Mouse (Mus musculus): ENCODE results near the gene Lrrc56.
A peak's percentile ranks its signal among the peaks of the same experiment; 100 is the strongest.

The Lrrc56 gene

DNA sequence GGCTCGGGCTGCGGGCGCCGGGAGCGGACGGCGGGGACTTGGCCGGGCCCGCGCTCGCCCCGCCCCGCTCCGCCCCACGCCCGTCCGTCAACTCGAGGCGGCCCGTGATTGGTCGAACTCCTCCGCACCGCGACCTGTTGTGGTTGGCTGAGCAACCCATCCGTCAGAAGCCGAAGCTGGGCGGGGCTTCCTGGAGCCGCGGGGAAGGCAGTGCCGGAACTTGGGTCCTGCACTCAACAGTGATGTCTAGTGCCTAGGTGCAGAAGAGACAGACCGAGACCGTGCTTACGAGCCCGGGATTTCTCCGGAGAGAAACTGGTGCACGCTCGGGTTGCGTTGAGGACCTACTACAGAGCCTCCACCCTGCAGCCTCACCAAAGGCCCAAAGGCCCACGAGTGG lies at the start of gene Lrrc56, which contains the start of gene Hras:
Gene Lrrc56 (plus strand): TSS at position 210 of the 400 bp plus-strand sequence.
Gene Hras (minus strand): TSS at position 58 of the 400 bp plus-strand sequence.
- DNase-seq (ENCODE audit: low spot score in 2 of 2): peak; percentile 94 to 98

DNA sequence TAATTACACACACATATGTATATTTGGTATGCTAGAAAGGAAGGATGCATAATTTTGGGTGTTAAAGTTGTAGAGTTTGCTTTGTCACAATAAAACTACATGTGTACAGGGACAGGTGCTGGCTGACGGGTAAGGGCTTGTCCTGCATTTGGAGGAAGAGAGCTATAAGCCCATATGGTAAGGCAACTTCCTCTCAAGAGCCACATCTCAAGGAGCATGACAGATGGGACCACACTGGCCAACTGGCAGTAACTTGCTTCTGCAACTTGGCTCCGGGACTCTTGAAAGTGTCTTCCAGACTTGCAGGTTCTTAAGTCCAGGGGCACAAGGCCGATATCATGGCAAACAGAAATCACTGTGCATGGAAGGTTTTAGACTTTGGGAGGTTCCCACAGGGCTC lies 49.3 kb upstream of the Lrrc56 start:
- no peak for DNase-seq (ENCODE audit: low spot score in 2 of 2)

- no peak for DNase-seq (ENCODE audit: low spot score in 2 of 2)
These were observed 48.6 kb upstream of the Lrrc56 start for GRCm38 (mm10) chr7:141145403-141145802.

- DNase-seq (ENCODE audit: low spot score in 2 of 2): no peak
These were observed 47.8 kb upstream of the Lrrc56 start for GRCm38 (mm10) chr7:141146043-141146595.

- DNase-seq (ENCODE audit: low spot score in 2 of 2): no peak
These were observed 46.9 kb upstream of the Lrrc56 start for GRCm38 (mm10) chr7:141147044-141147443.

DNA sequence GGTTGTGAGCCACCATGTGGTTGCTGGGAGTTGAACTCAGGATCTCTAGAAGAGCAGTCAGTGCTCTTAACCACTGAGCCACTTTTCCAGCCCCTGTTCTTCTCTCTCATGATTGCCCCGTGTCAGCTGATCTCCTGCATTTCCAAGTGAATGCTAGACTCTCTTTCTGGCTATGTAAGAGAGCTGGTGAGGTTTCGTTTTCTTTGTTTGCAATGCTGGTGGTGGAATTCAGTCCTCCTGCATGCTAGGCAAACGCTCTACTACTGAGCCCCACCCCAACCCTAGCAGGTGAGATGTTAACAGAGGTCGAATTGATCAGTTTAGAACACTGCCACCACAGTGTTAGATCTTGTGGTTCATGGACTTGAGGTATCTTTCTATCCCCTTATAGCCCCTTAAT lies 45.3 kb upstream of the Lrrc56 start:
- no peak for DNase-seq (ENCODE audit: low spot score in 2 of 2)

- DNase-seq (ENCODE audit: low spot score in 2 of 2): no peak
These were observed 38.6 kb upstream of the Lrrc56 start for GRCm38 (mm10) chr7:141155362-141155761.

- no peak for DNase-seq (ENCODE audit: low spot score in 2 of 2)
These were observed 29.6 kb upstream of the Lrrc56 start for GRCm38 (mm10) chr7:141164397-141164796.

DNA sequence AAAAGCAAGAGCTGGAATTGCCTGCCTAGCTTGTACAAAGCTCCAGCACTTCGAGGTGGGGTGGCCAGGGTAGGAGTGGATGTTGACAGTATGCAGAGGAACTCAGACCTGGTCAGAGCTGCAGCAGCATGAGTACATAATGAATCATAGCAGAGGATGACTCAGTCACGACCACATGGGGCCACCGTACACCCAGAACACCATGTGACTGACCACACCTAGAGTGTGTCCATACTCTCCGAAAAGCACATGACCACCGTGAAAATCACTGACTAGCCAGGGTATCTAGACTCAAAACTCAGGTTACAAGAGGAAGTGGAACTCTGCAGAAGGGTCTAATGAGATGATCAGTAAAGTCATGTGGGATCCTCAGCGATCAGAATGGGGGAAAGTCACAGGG lies 29.1 kb upstream of the Lrrc56 start:
- no peak for DNase-seq (ENCODE audit: low spot score in 2 of 2)

- no peak for DNase-seq (ENCODE audit: low spot score in 2 of 2)
These were observed 25.9 kb upstream of the Lrrc56 start for GRCm38 (mm10) chr7:141167901-141168517.

GRCm38 (mm10) chr7:141168518-141168953 lies 25.4 kb upstream of the Lrrc56 start:
- DNase-seq (ENCODE audit: low spot score in 2 of 2): no peak

DNA sequence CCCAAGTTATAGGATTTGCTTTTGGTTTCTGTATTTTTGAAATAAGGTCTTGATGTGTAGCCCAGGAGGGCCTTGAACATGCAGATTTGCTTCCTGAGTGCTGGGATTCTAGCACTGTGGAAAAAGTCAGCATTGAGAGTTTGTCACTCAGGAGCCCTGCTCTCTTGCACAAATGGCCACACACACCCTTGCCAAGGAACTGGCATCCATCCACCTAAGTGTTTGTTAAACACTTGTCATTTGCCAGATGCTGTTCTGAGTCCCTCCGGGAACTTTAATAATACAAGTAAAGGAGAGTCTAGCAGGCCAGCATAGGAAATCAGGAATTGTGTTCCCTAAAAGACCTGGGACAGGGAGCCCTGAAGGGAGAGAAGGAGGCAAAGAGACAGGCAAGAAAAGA lies 24.7 kb upstream of the Lrrc56 start:
- DNase-seq (ENCODE audit: low spot score in 2 of 2): peak in 1 of 2 experiments; percentile 5

DNA sequence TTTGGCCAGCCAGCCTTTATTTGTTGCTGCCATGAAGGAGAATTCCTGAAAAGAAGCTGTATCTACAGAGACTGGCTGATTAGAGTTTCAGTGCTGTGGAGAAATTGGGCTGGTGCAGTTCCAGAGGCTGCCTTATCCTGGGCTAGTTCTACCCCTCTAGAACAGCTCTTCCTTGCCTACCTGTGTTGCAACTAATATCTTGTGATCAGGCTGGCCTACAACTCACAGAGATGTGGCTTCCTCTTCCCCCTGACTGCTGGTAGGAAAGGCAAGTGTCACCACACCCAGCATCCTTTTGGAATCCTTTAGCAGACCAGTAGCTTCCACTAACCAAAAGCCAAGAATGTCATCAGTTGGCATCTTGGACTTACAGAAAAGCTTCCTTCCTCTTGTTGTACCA lies 24.1 kb upstream of the Lrrc56 start:
- no peak for DNase-seq (ENCODE audit: low spot score in 2 of 2)

DNA sequence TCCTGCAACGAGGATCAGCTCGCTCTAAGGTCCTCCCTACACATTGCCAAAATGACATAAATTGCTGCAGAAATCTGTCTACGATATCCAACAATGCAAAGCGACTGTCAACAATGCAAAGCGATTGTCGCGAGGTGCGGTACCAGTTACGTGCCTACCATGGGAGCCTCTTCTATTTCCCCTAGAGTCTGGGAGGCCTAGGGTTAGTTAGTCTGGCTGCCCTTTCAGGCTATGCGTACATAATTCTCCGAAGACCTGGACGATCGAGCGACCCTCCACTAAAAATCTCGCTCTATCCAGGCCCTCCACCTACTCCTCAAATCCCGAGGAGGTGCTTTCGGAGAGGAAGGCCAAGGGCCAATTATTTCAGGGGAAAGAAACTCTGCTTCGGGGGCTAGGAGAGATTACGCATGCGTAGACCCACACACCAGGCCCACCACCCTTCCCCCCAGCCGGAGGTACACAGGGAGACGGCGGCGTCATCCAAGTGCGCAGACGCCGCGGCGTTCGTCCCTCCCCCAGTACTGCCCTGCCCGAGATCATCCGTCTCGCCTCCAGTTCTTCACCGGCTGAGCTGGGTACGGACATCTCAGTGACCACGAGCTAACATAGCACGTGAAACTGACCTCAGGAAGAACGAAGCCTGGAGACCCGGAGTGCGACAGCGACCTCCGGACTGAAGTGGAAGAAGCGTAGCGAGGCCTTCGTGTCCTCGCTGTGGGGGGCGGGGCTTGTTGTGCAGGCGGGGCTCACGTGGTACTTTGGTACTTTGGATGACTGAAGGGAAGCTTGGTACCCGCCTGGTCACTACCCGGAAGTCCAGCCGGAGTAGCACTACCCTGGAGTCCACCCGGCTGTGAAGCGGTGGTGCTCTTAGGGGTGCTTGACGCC lies 21.6 kb upstream of the Lrrc56 start, which contains the start of gene Rnh1:
Gene Rnh1 (minus strand): TSS at position 742 of the 891 bp plus-strand sequence.
- peak; percentile 92 for DNase-seq (ENCODE audit: low spot score in 2 of 2)

GRCm38 (mm10) chr7:141173323-141173850 lies 20.6 kb upstream of the Lrrc56 start:
- DNase-seq (ENCODE audit: low spot score in 2 of 2): peak in 1 of 2 experiments; percentile 7

DNA sequence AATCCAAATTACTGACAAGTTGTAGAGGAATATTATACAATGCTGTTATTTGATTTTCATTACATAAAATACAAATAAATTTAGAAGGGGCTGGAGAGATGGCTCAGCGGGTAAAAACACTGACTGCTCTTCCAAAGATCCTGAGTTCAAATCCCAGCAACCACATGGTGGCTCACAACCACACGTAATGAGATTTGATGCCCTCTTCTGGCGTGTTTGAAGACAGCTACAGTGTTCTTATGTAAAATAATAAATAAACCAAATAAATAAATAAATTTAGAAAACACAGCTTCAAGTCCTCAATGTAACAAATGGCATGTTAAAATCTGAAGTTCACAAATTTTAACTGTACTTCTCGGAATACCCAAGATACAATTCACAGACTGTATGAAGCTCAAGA lies 18.9 kb upstream of the Lrrc56 start:
- no peak for DNase-seq (ENCODE audit: low spot score in 2 of 2)

DNA sequence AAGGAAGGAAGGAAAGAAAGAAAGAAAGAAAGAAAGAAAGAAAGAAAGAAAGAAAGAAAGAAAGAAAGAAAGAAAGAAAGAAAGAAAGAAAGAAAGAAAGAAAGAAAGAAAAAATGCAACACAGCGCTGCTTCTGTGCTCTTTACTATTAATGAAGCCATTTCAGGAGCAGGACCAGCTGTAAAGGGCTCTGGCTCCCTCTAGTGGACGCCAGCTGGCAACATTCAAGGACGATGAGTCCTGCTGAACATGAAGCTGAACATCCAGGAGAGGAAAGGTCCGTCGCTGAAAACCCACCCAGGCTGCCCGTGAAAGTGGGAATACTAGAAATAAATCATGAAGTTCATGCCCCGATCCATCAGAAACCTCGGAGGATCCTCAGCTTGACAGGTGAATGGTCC lies 17.8 kb upstream of the Lrrc56 start:
- DNase-seq (ENCODE audit: low spot score in 2 of 2): peak; percentile 71 to 82

DNA sequence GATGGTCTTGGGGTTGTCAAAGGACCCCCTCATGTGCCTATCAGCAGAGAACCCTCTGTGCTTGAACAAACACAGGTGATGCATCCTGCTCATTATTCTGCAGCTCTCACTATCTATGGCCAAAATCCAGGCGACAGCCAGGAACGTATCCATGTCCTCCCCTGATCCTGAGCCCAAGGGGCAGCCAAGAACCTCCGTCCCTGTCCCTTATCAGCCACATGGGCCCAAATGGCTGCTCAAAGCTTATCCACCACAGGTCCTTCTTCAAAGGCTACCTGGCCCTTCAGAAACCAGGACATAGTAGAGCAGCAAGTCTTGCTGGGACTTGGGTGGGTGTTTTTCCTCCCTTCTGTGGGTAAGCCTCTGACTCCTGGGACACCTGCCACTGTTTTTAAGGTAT lies 5.8 kb upstream of the Lrrc56 start:
- DNase-seq (ENCODE audit: low spot score in 2 of 2): no peak

DNA sequence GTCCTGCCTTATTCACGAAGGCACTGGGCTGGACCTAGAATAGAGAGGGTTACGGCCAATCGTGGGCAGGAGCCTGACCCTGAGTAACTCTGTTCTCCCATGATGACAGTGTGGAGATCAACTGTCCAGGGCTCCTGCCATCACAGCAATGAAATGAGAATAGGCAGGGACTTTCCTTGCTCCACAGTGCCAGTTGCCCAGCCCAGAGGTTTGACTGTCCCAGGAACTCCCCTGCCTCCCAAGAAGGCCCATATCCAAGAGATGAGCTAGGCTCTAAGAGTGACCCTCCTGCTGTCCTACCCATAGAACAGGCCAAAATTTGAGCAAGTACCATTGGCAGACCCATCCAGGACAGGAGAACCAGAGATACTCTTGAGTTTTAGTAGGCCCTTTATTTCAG lies 5.2 kb upstream of the Lrrc56 start:
- DNase-seq (ENCODE audit: low spot score in 2 of 2): no peak

DNA sequence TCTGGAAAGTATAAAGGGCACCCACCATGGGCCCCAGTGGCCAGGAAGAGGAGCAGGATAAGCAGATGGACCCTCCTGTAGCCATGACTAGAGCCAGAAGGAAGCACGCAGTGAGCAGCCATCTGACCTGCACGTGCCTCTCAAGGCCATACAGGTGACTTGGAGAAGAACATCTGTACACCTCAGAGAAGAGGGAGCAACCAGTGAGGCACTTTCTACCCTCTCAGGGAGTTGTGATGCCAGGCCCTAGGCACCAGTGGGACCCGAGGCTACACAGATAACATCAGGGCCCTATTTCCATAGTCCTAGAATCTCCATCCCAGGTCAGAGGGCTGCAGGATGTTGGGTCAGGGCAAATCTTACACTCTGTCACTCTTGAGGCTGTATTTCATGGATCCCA lies 3.7 kb upstream of the Lrrc56 start:
- DNase-seq (ENCODE audit: low spot score in 2 of 2): no peak

DNA sequence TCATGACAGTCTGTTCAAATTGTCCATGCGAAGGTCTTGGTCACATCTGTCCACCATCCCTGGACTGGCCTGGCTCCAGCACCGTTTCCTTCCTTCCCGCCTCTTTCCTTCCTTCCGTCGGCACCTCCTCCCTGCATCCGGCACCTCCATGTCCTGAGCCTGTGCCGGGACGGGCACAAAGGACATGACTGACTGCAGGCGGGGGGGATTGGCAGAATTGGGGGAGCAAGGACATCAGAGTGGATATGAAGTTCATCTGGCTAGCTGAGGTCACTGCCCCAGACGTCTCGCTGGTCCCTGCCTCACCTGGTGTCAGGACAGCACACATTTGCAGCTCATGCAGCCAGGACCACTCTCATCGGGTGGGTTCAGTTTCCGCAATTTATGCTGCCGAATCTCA lies 2.9 kb upstream of the Lrrc56 start:
- DNase-seq (ENCODE audit: low spot score in 2 of 2): no peak

Measured in frontal cortex, postnatal 10 days (tissue).